Mouse (Mus musculus): ENCODE data around the gene Ramp3.

Gene Ramp3

DNA sequence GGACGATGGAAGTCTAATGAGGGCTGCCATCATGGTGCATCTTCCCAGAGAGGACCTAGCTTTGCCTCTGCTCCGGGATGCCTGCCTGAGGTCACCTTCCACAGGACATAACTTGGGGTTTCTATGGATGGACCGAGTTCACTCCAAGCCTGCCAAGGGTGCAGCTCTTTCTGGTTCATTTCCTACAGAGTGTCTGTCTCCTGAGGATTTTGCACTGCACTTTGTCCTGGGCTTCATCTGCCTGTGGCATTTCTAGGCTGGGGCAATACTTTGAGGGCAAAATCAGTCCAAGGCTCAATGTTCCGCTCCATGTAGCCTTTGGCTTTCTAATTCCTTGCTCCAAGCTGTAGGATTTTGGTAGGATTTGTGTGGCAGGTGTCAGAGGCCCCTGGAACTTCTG lies 12.5 kb downstream of the Ramp3 start:
- no peak for DNase-seq (ENCODE audit: low read depth, low spot score)

- no peak for DNase-seq (ENCODE audit: low read depth, low spot score)
Measured at GRCm38 (mm10) chr11:6674701-6675100, 16.4 kb downstream of the Ramp3 start.

GRCm38 (mm10) chr11:6675402-6675801 lies 17.1 kb downstream of the Ramp3 start:
- no peak for DNase-seq (ENCODE audit: low read depth, low spot score)

DNA sequence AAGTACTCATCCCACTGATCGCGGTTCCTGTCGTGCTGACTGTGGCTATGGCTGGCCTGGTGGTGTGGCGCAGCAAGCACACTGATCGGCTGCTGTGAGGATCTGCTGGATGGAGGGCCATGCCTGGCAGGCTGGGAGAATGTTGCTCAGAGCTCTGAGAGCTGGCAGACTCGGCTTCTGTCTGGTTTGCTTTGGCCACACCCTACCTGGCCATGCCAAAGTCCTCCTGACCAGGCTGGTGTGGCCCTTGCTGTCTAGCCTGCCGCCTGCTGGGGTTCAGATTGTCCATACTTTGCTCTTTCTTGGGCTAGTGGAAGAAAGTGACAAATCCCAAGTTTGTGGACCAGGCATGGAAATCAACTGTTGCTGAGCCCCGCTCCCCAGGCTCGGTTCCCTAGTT lies 18.3 kb downstream of the Ramp3 start:
- DNase-seq (ENCODE audit: low read depth, low spot score): no peak

DNA sequence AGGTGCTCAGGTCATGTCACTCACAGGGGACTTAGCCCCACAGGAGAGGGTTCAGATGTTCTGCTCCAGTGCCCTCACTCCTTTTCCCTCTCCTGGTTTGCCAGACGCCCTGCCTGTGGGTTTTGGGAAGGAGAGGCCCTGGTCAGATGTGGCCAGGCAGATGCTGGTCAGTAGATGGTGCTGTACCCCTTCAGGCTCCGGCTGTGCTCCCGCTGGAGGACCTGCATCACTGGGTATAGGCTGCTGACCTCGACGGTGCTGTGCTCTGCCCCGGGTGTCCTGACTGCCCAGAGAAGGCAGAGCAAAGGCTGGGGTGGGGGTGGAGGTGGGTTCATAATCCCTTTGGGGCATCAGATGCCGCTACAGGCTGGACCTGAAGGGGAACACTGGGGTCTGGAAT lies 19.2 kb downstream of the Ramp3 start:
- DNase-seq (ENCODE audit: low read depth, low spot score): no peak

DNA sequence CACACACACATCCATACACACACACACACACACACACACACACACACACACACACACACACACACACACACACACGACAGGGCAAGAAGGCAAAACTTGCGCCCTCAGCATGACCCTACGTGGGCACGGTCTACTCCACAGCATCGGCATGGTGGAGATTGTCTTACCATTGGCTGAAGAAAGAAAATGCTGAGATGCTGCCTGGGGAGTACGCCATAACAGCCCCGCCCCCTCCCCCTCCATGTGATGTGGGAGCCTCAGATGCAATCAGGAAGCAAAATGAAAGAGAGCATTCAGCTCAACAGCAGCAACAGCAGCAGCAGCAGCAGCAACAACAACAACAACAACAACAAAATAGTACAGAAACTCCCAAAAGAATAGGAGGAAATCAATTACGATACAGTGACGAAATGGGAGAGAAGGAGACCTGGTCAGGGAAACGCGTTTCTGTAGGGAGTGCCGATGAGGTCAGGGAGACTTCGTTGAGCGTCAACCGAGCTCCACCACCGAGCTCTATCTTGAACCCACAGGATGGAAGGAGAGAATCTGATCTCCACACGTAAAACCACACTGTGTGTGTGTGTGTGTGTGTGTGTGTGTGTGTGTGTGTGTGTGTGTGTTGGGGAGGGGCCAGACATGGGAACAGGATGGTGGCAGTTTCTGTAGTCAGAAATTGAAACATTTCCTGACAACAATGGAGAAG lies 21.5 kb downstream of the Ramp3 start:
- no peak for DNase-seq (ENCODE audit: low read depth, low spot score)

- DNase-seq (ENCODE audit: low read depth, low spot score): no peak
Measured at GRCm38 (mm10) chr11:6680397-6680818, 22.1 kb downstream of the Ramp3 start.

GRCm38 (mm10) chr11:6684741-6685140 lies 26.4 kb downstream of the Ramp3 start:
- DNase-seq (ENCODE audit: low read depth, low spot score): no peak

DNA sequence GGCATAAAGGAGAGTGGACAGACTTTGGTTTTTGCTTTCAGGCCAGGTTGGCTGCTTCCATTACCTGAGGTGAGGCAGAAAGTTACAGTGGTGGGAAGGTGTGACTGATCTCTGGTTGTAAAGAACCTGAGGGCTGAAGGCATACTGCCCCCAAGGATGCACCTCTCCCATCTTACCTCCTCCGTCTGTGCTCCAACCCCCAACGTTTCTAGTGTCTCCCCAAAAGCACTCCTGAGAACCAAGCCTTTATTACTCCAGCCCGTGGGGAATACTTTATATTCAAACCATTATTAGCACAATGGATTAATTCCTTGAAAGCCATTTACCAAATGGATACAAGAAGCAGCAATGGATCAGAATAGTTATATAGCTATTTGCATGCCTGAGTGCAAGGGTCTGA lies 30.6 kb downstream of the Ramp3 start:
- no peak for DNase-seq (ENCODE audit: low read depth, low spot score)

- no peak for DNase-seq (ENCODE audit: low read depth, low spot score)
Measured at GRCm38 (mm10) chr11:6692341-6692740, 34.0 kb downstream of the Ramp3 start.

DNA sequence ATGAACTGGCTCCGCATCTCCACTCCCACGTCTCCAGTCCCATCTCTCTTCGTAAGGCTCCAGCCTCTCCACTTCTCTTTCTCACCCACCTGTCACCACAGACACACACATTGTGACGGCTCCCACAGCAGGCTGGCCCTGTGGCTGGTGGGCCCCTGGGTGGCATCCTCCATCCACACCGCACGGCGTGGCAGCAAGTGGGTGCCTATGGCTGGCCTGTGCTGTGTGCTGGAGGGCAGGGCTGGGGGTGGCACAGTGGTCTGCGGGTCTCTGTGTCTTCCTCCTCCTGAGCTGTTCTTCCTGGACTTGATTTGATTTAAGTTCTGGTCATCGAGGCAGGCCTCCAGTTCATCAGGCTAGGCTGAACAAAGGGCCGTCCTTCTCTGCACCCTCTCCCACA lies 35.8 kb downstream of the Ramp3 start:
- no peak for DNase-seq (ENCODE audit: low read depth, low spot score)

DNA sequence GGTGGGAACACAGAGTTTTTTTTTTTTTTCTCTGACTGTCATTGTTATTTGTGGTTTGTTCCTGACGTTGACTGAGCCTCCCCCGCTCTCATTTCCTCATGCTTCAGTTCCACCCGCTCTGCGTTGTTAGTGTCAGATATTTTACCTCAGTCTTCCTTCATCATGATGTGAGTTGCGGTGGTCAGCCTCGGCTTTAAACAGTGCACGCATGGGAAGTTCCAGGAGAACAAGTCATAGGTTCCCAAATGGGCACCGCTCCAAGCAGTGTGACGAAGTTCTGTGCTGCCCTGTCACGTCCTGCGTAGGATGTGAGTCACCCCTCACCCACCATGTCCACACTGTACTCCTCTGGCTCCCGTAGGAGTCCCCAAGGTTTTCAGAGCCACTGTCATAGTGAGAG lies 36.9 kb downstream of the Ramp3 start:
- DNase-seq (ENCODE audit: low read depth, low spot score): no peak

GRCm38 (mm10) chr11:6696551-6696950 lies 38.2 kb downstream of the Ramp3 start:
- no peak for DNase-seq (ENCODE audit: low read depth, low spot score)

GRCm38 (mm10) chr11:6697751-6698150 lies 39.4 kb downstream of the Ramp3 start:
- DNase-seq (ENCODE audit: low read depth, low spot score): no peak

DNA sequence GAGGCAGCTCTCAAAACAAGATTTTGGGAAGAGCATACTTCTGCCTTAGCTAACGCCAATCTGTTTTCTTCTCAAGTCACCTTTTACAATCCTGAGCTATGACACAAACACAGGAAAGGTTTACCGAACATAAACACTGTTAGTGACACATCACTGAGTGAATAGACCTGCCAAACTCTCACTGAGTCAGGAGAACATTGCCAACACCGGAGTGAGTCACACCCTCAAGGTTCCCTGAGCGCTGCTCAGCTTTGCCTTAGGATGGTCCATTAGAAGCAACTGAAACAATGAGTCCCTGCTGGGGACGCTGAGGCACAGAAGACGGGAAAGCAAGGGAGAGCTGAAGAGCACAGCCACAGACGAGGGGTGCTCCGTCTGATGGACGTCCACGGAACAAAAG lies 40.0 kb downstream of the Ramp3 start:
- DNase-seq (ENCODE audit: low read depth, low spot score): no peak

DNA sequence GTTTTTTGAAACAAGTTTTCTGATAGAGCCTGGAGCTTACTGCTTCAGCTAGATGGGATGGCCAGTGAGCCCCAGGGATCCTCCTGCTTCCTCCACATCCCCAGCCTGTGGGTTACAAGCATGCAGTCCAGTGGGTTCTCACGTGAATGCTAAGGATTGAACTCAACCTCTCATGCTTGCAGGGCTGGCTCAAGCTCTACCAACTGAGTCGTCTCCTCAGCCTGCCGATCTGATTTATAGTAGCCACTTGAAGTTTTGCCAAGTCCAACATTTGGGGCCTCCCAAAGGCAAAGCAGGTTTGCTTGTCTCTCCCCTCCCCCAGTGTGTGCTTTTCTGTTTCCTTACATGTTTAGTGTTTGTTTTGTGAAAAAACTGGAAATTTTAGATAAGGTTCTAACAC lies 43.9 kb downstream of the Ramp3 start:
- no peak for DNase-seq (ENCODE audit: low read depth, low spot score)

DNA sequence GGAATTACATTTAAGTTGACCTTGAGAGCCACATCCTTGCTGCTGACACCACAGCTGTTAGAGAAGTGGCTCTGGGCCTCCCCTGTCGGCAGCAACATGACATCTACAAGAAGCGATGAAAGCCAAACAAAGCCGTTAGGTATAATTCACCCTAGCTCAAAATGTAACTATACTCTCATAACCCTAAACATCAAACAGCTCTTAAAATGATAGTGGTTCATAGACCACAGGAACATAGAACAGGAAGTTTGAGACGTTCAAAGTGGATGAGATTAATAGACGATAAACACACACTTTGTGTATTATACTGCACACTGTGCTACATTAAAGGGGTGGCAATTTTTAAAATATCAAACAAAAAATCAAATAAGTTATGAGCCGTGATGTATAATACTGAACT lies 46.5 kb downstream of the Ramp3 start:
- DNase-seq (ENCODE audit: low read depth, low spot score): no peak

DNA sequence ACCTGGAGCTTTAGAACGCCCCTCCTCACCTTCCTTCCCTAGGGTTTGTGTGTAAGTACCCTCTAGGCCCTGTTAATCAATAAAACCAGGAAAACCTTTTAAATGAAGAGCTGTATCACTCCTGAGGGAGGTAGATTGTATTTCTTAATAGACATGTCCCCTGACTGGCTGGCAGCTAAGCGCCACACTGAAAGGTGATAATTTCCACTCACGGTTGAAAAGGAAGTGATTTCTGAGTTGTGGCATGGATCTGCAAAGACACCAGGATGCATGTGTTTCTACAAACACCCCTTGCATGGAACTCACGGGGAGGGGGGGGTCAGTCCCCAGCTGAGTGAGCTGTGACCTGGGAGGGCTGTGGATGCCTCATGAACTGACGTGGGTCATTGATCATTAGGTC lies 47.2 kb downstream of the Ramp3 start:
- DNase-seq (ENCODE audit: low read depth, low spot score): no peak

GRCm38 (mm10) chr11:6706796-6707195 lies 48.5 kb downstream of the Ramp3 start:
- DNase-seq (ENCODE audit: low read depth, low spot score): no peak

- DNase-seq (ENCODE audit: low read depth, low spot score): no peak
Measured at GRCm38 (mm10) chr11:6708437-6708836, 50.1 kb downstream of the Ramp3 start.

DNA sequence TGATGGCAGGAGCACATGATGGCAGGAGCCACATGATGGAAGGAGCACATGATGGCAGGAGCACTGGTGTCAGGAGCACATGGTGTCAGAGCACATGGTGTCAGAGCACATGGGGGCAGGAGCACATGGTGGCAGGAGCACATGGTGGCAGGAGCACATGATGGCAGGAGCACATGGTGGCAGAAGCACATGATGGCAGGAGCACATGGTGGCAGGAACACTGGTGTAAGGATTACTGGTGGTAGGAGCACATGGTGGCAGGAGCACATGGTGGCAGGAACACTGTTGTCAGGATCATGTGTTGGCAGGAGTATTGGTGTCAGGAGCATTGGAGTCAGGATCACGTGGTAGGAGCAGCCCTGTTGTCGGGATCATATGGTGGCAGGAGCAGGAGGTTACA lies 52.1 kb downstream of the Ramp3 start:
- no peak for DNase-seq (ENCODE audit: low read depth, low spot score)

- no peak for DNase-seq (ENCODE audit: low read depth, low spot score)
Measured at GRCm38 (mm10) chr11:6720746-6721145, 62.4 kb downstream of the Ramp3 start.

DNA sequence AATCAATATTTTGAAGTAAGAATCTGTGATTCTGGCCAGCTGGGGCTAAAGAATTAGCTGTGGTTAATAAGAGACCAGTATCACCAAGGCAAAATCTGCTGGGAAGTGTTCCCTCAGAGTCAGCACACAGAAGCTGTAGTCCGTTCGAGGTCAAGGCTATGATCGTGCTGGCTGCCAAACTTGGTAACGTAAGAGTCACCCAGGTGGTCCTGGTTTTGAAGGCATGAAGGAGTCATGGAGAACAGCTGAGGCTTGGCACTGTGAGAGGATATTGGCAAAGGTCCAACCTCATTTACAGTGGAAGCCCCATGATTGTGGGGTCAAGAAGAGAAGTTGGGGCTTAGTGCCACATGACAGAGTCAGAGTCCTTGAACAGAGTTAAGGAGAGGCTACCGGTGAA lies 68.6 kb downstream of the Ramp3 start:
- DNase-seq (ENCODE audit: low read depth, low spot score): no peak

Data from c-Kit-negative CD71-positive TER-119-positive erythroid progenitor cells, embryonic 14.5 days (primary cell).